Mouse (Mus musculus): ENCODE measurements around the gene Cbwd1.

Cbwd1 gene

GRCm38 (mm10) chr19:24961172-24961962 is at the start of gene Cbwd1:
TSS of gene Cbwd1 (minus strand) at chr19:24961610.
- DNase-seq = peak; percentile 92

GRCm38 (mm10) chr19:25008509-25008908 is 47.1 kb upstream of the Cbwd1 start:
- no peak for DNase-seq

GRCm38 (mm10) chr19:25006686-25007085 is 45.3 kb upstream of the Cbwd1 start:
- DNase-seq = no peak

- DNase-seq = no peak
These were observed 42.4 kb upstream of the Cbwd1 start for GRCm38 (mm10) chr19:25003810-25004209.

- DNase-seq = no peak
These were observed 41.4 kb upstream of the Cbwd1 start for GRCm38 (mm10) chr19:25002828-25003227.

- no peak for DNase-seq
These were observed 40.6 kb upstream of the Cbwd1 start for GRCm38 (mm10) chr19:25002032-25002431.

GRCm38 (mm10) chr19:25000153-25000552 is 38.7 kb upstream of the Cbwd1 start:
- DNase-seq = no peak

- DNase-seq = no peak
These were observed 37.9 kb upstream of the Cbwd1 start, which contains the start of gene Dock8 for GRCm38 (mm10) chr19:24999201-24999886. TSS of gene Dock8 (plus strand) at chr19:24999534.

- no peak for DNase-seq
These were observed 37.2 kb upstream of the Cbwd1 start for GRCm38 (mm10) chr19:24998561-24998960.

- no peak for DNase-seq
These were observed 35.6 kb upstream of the Cbwd1 start for GRCm38 (mm10) chr19:24996815-24997704.

GRCm38 (mm10) chr19:24994900-24995299 is 33.5 kb upstream of the Cbwd1 start:
- no peak for DNase-seq

GRCm38 (mm10) chr19:24993526-24993925 is 32.1 kb upstream of the Cbwd1 start:
- no peak for DNase-seq

GRCm38 (mm10) chr19:24990138-24990822 is 28.9 kb upstream of the Cbwd1 start:
- DNase-seq = no peak

- DNase-seq = no peak
These were observed 27.4 kb upstream of the Cbwd1 start for GRCm38 (mm10) chr19:24988831-24989230.

GRCm38 (mm10) chr19:24987355-24987754 is 25.9 kb upstream of the Cbwd1 start:
- no peak for DNase-seq

- DNase-seq = no peak
These were observed 23.6 kb upstream of the Cbwd1 start for GRCm38 (mm10) chr19:24985045-24985444.

- no peak for DNase-seq
These were observed 22.6 kb upstream of the Cbwd1 start for GRCm38 (mm10) chr19:24983857-24984498.

- DNase-seq = no peak
These were observed 21.6 kb upstream of the Cbwd1 start for GRCm38 (mm10) chr19:24983050-24983449.

GRCm38 (mm10) chr19:24981294-24981693 is 19.9 kb upstream of the Cbwd1 start:
- DNase-seq = peak; percentile 29

GRCm38 (mm10) chr19:24978852-24979842 is 17.7 kb upstream of the Cbwd1 start:
- no peak for DNase-seq

- DNase-seq = no peak
These were observed 16.6 kb upstream of the Cbwd1 start for GRCm38 (mm10) chr19:24977991-24978390.

Measured in cerebellum, adult 11 months (tissue).